Mouse (Mus musculus): ENCODE data around the gene Isl2. TPM values are rescaled to one million over a fixed set of nuclear protein-coding genes. Genes with fewer than 3 reads are reported as not detected.

Isl2 gene
- polyA plus RNA-seq (2014; fragmentation: Nextera tagmentation; extraction: Ambion mirVana): 0.11 TPM in 1 of 2 replicates, not detected in the other

DNA sequence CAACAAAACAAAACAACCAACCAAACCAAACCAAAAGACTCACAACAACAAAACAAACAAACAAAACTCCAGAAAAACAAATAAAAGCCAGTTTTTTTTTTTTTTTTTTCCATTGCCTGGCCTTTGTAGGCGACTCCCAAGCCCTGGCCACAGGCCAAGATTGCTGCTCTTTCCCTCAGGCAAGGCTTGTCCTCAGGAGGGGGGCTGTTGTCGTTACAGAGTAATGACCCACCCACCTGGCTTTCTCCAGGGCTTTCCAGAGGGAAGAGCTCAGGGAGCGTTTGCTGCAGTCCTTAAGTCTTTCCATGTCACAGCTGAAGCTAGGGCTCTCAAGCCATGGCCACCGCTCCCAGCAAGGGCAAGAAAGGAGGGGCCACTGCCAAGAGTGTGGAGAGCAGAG lies at the start of gene Isl2:
Gene Isl2 (plus strand): TSS at position 296 of the 400 bp plus-strand sequence.
- no peak within 1 kb of the TSS for H3K27ac ChIP-seq (ENCODE audit: low read depth, low read length)
- no peaks in the 10 kb centered on the region for H3K36me3 ChIP-seq (ENCODE audit: control insufficient read depth, insufficient read depth, low read length)
- H3K27me3 ChIP-seq (replicated peaks; ENCODE audit: control insufficient read depth, insufficient read depth, low read length): peaks cover 58% of the 10 kb centered on the region
- H3K9ac ChIP-seq (ENCODE audit: low read length): no peak within 1 kb of the TSS
- H3K9me3 ChIP-seq (replicated peaks; ENCODE audit: control insufficient read depth, low read length): no peaks in the 10 kb centered on the region
- H3K4me2 ChIP-seq (ENCODE audit: low read length): no peak within 1 kb of the TSS
- H3K4me3 ChIP-seq (ENCODE audit: low read depth, low read length): no peak within 1 kb of the TSS
- DNase-seq (ENCODE audit: low spot score) (peak; percentile 49), ATAC-seq (no peak)
- 3% methylated on average over 4 of the region's 4 CpGs for WGBS
- peaks cover 5% of the 10 kb centered on the region; the same call in 1 of the 2 replicates for H3K4me1 ChIP-seq (ENCODE audit: control insufficient read depth, insufficient read depth, low read length)

DNA sequence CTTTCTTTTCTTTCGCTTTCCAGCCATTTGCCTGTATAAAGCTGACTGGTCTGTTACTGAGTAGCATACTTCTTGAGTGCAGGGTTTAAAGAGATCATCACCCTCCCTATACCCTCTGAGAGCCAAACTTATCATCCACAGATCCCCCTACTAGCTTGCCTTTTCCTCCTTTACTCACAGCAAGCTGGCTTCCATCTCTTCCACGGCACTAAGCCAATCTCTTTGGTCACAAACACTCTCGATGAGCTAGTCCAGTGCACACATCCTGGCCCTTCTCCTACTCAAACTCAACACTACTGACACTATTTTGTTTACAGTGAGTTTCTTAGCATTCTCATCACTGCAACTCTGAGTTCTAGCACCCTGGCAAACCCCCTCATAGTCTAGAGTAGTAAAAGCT lies 30.6 kb upstream of the Isl2 start:
- Histone ChIP-seq H3K9ac (ENCODE audit: low read length) (no peak overlapping the region), H3K36me3 (ENCODE audit: control insufficient read depth, insufficient read depth, low read length) (no peaks in the 10 kb centered on the region), H3K4me2 (ENCODE audit: low read length) (no peak overlapping the region), H3K27me3 (replicated peaks; ENCODE audit: control insufficient read depth, insufficient read depth, low read length) (no peaks in the 10 kb centered on the region), H3K4me1 (ENCODE audit: control insufficient read depth, insufficient read depth, low read length) (0 out of 2 replicates have a peak, but pooled peaks cover 2% of the 10 kb centered on the region), H3K27ac (ENCODE audit: low read depth, low read length) (no peak overlapping the region), H3K9me3 (replicated peaks; ENCODE audit: control insufficient read depth, low read length) (no peaks in the 10 kb centered on the region), H3K4me3 (ENCODE audit: low read depth, low read length) (no peak overlapping the region)
- 84% methylated on average over 3 of the region's 3 CpGs for WGBS
- no peak for DNase-seq (ENCODE audit: low spot score)
- no peak for ATAC-seq

GRCm38 (mm10) chr9:55508701-55509100 lies 29.8 kb upstream of the Isl2 start:
- no peak overlapping the region for H3K9ac ChIP-seq (ENCODE audit: low read length)
- H3K27me3 ChIP-seq (replicated peaks; ENCODE audit: control insufficient read depth, insufficient read depth, low read length): 0 out of 2 replicates have a peak, but pooled peaks cover 2% of the 10 kb centered on the region
- H3K36me3 ChIP-seq (ENCODE audit: control insufficient read depth, insufficient read depth, low read length): no peaks in the 10 kb centered on the region
- 61% methylated on average over 4 of the region's 4 CpGs for WGBS
- H3K9me3 ChIP-seq (replicated peaks; ENCODE audit: control insufficient read depth, low read length): no peaks in the 10 kb centered on the region
- ATAC-seq (no peak), DNase-seq (ENCODE audit: low spot score) (peak; percentile 3)
- H3K4me3 ChIP-seq (ENCODE audit: low read depth, low read length): no peak overlapping the region
- H3K27ac ChIP-seq (ENCODE audit: low read depth, low read length): no peak overlapping the region
- 0 out of 2 replicates have a peak, but pooled peaks cover 2% of the 10 kb centered on the region for H3K4me1 ChIP-seq (ENCODE audit: control insufficient read depth, insufficient read depth, low read length)
- no peak overlapping the region for H3K4me2 ChIP-seq (ENCODE audit: low read length)

DNA sequence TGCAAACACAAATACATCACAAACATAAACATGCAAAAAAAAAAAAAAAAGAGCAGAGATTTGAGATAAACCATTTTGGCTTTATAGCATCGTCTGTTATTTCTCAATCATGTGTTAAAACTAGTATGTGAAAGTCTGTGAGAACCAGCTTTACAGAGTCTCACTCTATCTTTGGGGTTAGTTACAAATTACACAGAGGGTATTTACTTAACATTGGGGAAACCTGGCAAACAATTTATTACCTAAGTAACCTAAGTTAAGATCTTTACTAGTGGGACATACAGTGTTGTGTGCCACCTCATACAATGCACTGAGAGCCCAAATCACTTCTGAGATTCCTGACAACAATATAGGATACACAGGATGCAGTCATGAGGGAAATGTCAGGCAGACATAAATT lies 28.7 kb upstream of the Isl2 start:
- H3K4me3 ChIP-seq (ENCODE audit: low read depth, low read length): no peak overlapping the region
- no peak overlapping the region for H3K27ac ChIP-seq (ENCODE audit: low read depth, low read length)
- no peak overlapping the region for H3K9ac ChIP-seq (ENCODE audit: low read length)
- H3K9me3 ChIP-seq (replicated peaks; ENCODE audit: control insufficient read depth, low read length): no peaks in the 10 kb centered on the region
- DNase-seq (ENCODE audit: low spot score) (no peak), ATAC-seq (no peak)
- H3K4me2 ChIP-seq (ENCODE audit: low read length): no peak overlapping the region
- no peaks in the 10 kb centered on the region for H3K36me3 ChIP-seq (ENCODE audit: control insufficient read depth, insufficient read depth, low read length)
- H3K27me3 ChIP-seq (replicated peaks; ENCODE audit: control insufficient read depth, insufficient read depth, low read length): 0 out of 2 replicates have a peak, but pooled peaks cover 2% of the 10 kb centered on the region
- 0 out of 2 replicates have a peak, but pooled peaks cover 2% of the 10 kb centered on the region for H3K4me1 ChIP-seq (ENCODE audit: control insufficient read depth, insufficient read depth, low read length)
- 86% methylated on average over 1 of the region's 1 CpGs for WGBS

GRCm38 (mm10) chr9:55510651-55511235 lies 27.7 kb upstream of the Isl2 start:
- Histone ChIP-seq H3K36me3 (ENCODE audit: control insufficient read depth, insufficient read depth, low read length) (no peaks in the 10 kb centered on the region), H3K27me3 (replicated peaks; ENCODE audit: control insufficient read depth, insufficient read depth, low read length) (0 out of 2 replicates have a peak, but pooled peaks cover 2% of the 10 kb centered on the region), H3K4me2 (ENCODE audit: low read length) (peak overlapping the region; percentile 94), H3K4me3 (ENCODE audit: low read depth, low read length) (peak overlapping the region; percentile 76; the same call in 1 of the 2 replicates), H3K4me1 (ENCODE audit: control insufficient read depth, insufficient read depth, low read length) (0 out of 2 replicates have a peak, but pooled peaks cover 2% of the 10 kb centered on the region), H3K9ac (ENCODE audit: low read length) (peak overlapping the region; percentile 84; the same call in 1 of the 2 replicates), H3K9me3 (replicated peaks; ENCODE audit: control insufficient read depth, low read length) (no peaks in the 10 kb centered on the region), H3K27ac (ENCODE audit: low read depth, low read length) (no peak overlapping the region)
- no peak for DNase-seq (ENCODE audit: low spot score)
- 84% methylated on average over 10 of the region's 10 CpGs for WGBS
- ATAC-seq: no peak

- Histone ChIP-seq H3K9ac (ENCODE audit: low read length) (peak overlapping the region; percentile 84), H3K4me3 (ENCODE audit: low read depth, low read length) (peak overlapping the region; percentile 76), H3K27ac (ENCODE audit: low read depth, low read length) (peak overlapping the region; percentile 60; the same call in 1 of the 2 replicates), H3K4me1 (ENCODE audit: control insufficient read depth, insufficient read depth, low read length) (0 out of 2 replicates have a peak, but pooled peaks cover 2% of the 10 kb centered on the region), H3K4me2 (ENCODE audit: low read length) (peak overlapping the region; percentile 94), H3K27me3 (replicated peaks; ENCODE audit: control insufficient read depth, insufficient read depth, low read length) (0 out of 2 replicates have a peak, but pooled peaks cover 2% of the 10 kb centered on the region), H3K9me3 (replicated peaks; ENCODE audit: control insufficient read depth, low read length) (no peaks in the 10 kb centered on the region), H3K36me3 (ENCODE audit: control insufficient read depth, insufficient read depth, low read length) (no peaks in the 10 kb centered on the region)
- DNase-seq (ENCODE audit: low spot score): peak; percentile 47
- peak; percentile 70 for ATAC-seq
- under 1% methylated on average over 29 of the region's 32 CpGs for WGBS
Measured at GRCm38 (mm10) chr9:55511521-55511993, 26.9 kb upstream of the Isl2 start.

DNA sequence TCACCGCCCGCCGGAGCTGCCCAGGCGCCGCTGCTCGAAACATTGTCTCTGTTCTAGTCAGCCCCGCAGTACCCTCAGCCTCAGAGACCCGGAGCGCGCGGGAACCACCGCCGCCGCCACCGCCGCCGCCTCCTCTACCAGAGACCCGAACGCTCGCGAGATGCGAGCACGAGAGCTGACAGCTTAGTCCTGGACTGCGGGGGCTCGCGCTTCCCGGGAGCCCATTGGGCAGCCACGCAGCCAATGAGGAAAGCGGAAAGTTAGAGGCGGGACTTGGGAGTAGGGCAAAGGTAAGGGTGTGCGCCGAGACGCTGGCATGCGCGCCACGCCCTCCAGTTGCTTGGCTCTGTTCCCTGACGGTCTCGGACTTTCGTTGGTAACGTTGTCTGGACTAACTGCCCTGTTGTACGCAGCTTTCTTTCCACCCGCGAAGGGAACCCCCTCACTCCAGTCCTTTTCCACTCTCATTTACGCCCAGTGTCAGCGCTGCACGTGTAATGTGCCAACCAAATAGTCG lies 26.4 kb upstream of the Isl2 start, which contains the start of gene Etfa:
Gene Etfa (minus strand): TSS at position 217 of the 517 bp plus-strand sequence.
- Histone ChIP-seq H3K4me3 (ENCODE audit: low read depth, low read length) (peak within 1 kb of the TSS; percentile 76), H3K9ac (ENCODE audit: low read length) (peak within 1 kb of the TSS; percentile 84), H3K36me3 (ENCODE audit: control insufficient read depth, insufficient read depth, low read length) (no peaks in the 10 kb centered on the region), H3K4me2 (ENCODE audit: low read length) (peak within 1 kb of the TSS; percentile 94), H3K9me3 (replicated peaks; ENCODE audit: control insufficient read depth, low read length) (no peaks in the 10 kb centered on the region), H3K4me1 (ENCODE audit: control insufficient read depth, insufficient read depth, low read length) (0 out of 2 replicates have a peak, but pooled peaks cover 2% of the 10 kb centered on the region), H3K27ac (ENCODE audit: low read depth, low read length) (peak within 1 kb of the TSS; percentile 60; the same call in 1 of the 2 replicates), H3K27me3 (replicated peaks; ENCODE audit: control insufficient read depth, insufficient read depth, low read length) (0 out of 2 replicates have a peak, but pooled peaks cover 2% of the 10 kb centered on the region)
- DNase-seq (ENCODE audit: low spot score): peak; percentile 99
- ATAC-seq: peak; percentile 100
- under 1% methylated on average over 47 of the region's 47 CpGs for WGBS

DNA sequence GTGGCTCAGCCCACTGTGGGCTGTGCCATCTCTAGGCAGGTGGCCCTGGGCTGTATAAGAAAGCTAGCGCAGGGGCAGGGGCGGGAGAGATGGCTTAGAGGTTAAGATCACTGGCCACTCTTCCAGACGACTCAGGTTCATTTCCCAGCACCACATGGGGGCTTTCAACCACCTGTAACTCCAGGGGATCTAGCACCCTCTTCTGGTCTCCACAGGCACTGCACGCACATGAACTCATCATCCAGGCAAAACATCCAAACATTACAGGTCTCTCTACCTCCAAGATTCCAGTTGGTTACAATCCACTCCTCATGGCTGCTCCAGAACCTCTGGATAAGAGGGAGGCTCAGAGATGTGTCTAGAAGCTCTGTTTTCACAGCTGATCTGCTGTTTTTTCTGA lies 12.8 kb upstream of the Isl2 start:
- Histone ChIP-seq H3K27ac (ENCODE audit: low read depth, low read length) (no peak overlapping the region), H3K9me3 (replicated peaks; ENCODE audit: control insufficient read depth, low read length) (no peaks in the 10 kb centered on the region), H3K4me2 (ENCODE audit: low read length) (no peak overlapping the region), H3K9ac (ENCODE audit: low read length) (no peak overlapping the region), H3K4me3 (ENCODE audit: low read depth, low read length) (no peak overlapping the region), H3K4me1 (ENCODE audit: control insufficient read depth, insufficient read depth, low read length) (no peaks in the 10 kb centered on the region), H3K36me3 (ENCODE audit: control insufficient read depth, insufficient read depth, low read length) (no peaks in the 10 kb centered on the region), H3K27me3 (replicated peaks; ENCODE audit: control insufficient read depth, insufficient read depth, low read length) (no peaks in the 10 kb centered on the region)
- 33% methylated on average over 4 of the region's 4 CpGs for WGBS
- ATAC-seq (no peak), DNase-seq (ENCODE audit: low spot score) (no peak)

GRCm38 (mm10) chr9:55535907-55536306 lies 2.6 kb upstream of the Isl2 start:
- whole genome bisulfite sequencing: 21% methylated on average over 3 of the region's 3 CpGs
- no peak for ATAC-seq
- peaks cover 38% of the 10 kb centered on the region for H3K27me3 ChIP-seq (replicated peaks; ENCODE audit: control insufficient read depth, insufficient read depth, low read length)

More at GRCm38 (mm10) chr9:55535907-55536306, 2.6 kb upstream of the Isl2 start:
- no peaks in the 10 kb centered on the region for H3K4me1 ChIP-seq (ENCODE audit: control insufficient read depth, insufficient read depth, low read length)
- H3K36me3 ChIP-seq (ENCODE audit: control insufficient read depth, insufficient read depth, low read length): no peaks in the 10 kb centered on the region
- peak; percentile 83 for DNase-seq (ENCODE audit: low spot score)
- H3K9ac ChIP-seq (ENCODE audit: low read length): no peak overlapping the region
- H3K27ac ChIP-seq (ENCODE audit: low read depth, low read length): no peak overlapping the region
- no peaks in the 10 kb centered on the region for H3K9me3 ChIP-seq (replicated peaks; ENCODE audit: control insufficient read depth, low read length)
- H3K4me2 ChIP-seq (ENCODE audit: low read length): no peak overlapping the region
- H3K4me3 ChIP-seq (ENCODE audit: low read depth, low read length): no peak overlapping the region

Data from forebrain, embryonic 14.5 days (tissue).